ENCODE assay signal across 9 mouse cellular contexts in the genomic region with DNA sequence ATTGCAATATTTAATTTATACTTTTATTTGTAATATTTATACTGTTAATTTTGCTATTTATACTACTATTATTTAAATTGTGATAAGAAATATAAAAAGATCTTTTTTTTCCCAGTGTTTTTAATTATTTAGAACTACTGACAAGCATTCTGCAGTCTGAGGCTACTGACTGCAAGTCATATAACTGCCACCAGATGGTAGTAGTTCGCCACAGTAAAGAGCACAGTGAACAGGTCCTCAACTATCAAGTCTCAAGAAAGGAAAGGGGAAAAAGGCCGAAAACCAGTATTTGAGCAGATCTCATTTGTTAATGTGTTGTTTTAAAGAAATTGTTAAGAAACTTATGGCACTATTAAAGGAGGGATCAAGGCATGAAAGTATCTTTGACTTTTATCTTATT.
DNase-seq lines count a peak whose midpoint lies in the region; ATAC-seq and TF ChIP-seq lines count a peak whose summit lies in the region.
"Had no signal": no experiment of that assay in that cellular context is flagged by ENCODE, and none has a peak within 500 bp of the region (broad histone marks: within the 10 kb centered on the region; RNA-seq: fewer than 3 reads in every experiment).

No protein-coding gene starts in this region.

- H3K27me3 ChIP-seq in heart, adult 2 months (ENCODE audit: control insufficient read depth, insufficient read depth, low read length) = no peaks in the 10 kb centered on the region
- H3K27me3 ChIP-seq in heart, embryonic 11.5 days (ENCODE audit: control insufficient read depth, insufficient read depth, low read length) = no peaks in the 10 kb centered on the region
- no peaks in the 10 kb centered on the region for H3K27me3 ChIP-seq in limb, embryonic 13.5 days
- H3K27me3 ChIP-seq: limb, embryonic 15.5 days had no signal

- H3K4me1 ChIP-seq in heart, adult 2 months (ENCODE audit: control insufficient read depth, insufficient read depth, low read length) = no peaks in the 10 kb centered on the region
- no peaks in the 10 kb centered on the region for H3K4me1 ChIP-seq in heart, embryonic 11.5 days (ENCODE audit: control insufficient read depth, insufficient read depth, low read length)
- H3K4me1 ChIP-seq in ES-E14 (ENCODE audit: control insufficient read depth in 2 of 2, insufficient read depth in 2 of 2, low read length in 2 of 2, poor library complexity in 1 of 2) = no peaks in the 10 kb centered on the region
- no peaks in the 10 kb centered on the region for H3K4me1 ChIP-seq in limb, embryonic 13.5 days
- H3K4me1 ChIP-seq: limb, embryonic 15.5 days had no signal

- TF ChIP-seq EP300 in heart, adult 2 months (IDR thresholded peaks at IDR 0.05; ENCODE audit: insufficient read depth, low read depth, low read length) = no peak

- peak; percentile 78 for TF ChIP-seq CTCF in heart, adult 2 months (IDR thresholded peaks at IDR 0.05)

- in situ Hi-C loops in ES-E14 (cut with MboI; ENCODE audit: low sequenced_read_pairs in 2 of 2, unreplicated experiment in 2 of 2) = no loop called here

- no peak for ATAC-seq in heart, embryonic 11.5 days (replicated peaks; ENCODE audit: insufficient number of reproducible peaks, low FRiP score, low TSS enrichment)
- ATAC-seq in limb, embryonic 13.5 days (ENCODE audit: low FRiP score, low read depth) = peak; percentile 72; the same call in 1 of the 2 replicates

- H3K27ac ChIP-seq in heart, adult 2 months = no peak overlapping the region
- H3K27ac ChIP-seq in heart, embryonic 11.5 days (ENCODE audit: low read depth, low read length) = no peak overlapping the region
- no peak overlapping the region for H3K27ac ChIP-seq in ES-E14 (ENCODE audit: insufficient read depth, low read depth, low read length, poor library complexity, severe bottlenecking)
- no peak overlapping the region for H3K27ac ChIP-seq in limb, embryonic 13.5 days
- H3K27ac ChIP-seq: limb, embryonic 15.5 days had no signal

- H3K4me3 ChIP-seq in heart, adult 2 months = no peak overlapping the region
- no peak overlapping the region for H3K4me3 ChIP-seq in heart, embryonic 11.5 days (ENCODE audit: low read depth, low read length)
- H3K4me3 ChIP-seq in ES-E14 (ENCODE audit: insufficient read depth in 1 of 2, low read depth in 1 of 2, low read length in 2 of 2, poor library complexity in 1 of 2, severe bottlenecking in 1 of 2) = no peak overlapping the region
- H3K4me3 ChIP-seq in limb, embryonic 13.5 days = no peak overlapping the region
- H3K4me3 ChIP-seq: limb, embryonic 15.5 days had no signal

- H3K9ac ChIP-seq in heart, adult 2 months (ENCODE audit: low read depth, low read length) = no peak overlapping the region
- H3K9ac ChIP-seq in heart, embryonic 11.5 days (ENCODE audit: low read depth, low read length) = no peak overlapping the region
- H3K9ac ChIP-seq in ES-E14 (ENCODE audit: insufficient read depth, low read depth, low read length, poor library complexity, severe bottlenecking) = no peak overlapping the region
- H3K9ac ChIP-seq in limb, embryonic 13.5 days = no peak overlapping the region
- H3K9ac ChIP-seq: limb, embryonic 15.5 days had no signal

- H3K79me2 ChIP-seq in heart, adult 2 months (replicated peaks; ENCODE audit: control insufficient read depth, insufficient read depth, low read length) = no peaks in the 10 kb centered on the region

- WGBS in heart, adult 2 months = 15% methylated on average over 2 of the region's 2 CpGs
- 23% methylated on average over 2 of the region's 2 CpGs for whole genome bisulfite sequencing in heart, embryonic 11.5 days (ENCODE audit: insufficient replicate concordance)
- 18% methylated on average over 2 of the region's 2 CpGs for WGBS in limb, embryonic 13.5 days

- no peaks in the 10 kb centered on the region for H3K36me3 ChIP-seq in heart, adult 2 months (ENCODE audit: control insufficient read depth, insufficient read depth, low read length)
- no peaks in the 10 kb centered on the region for H3K36me3 ChIP-seq in heart, embryonic 11.5 days (ENCODE audit: control insufficient read depth, insufficient read depth, low read length)
- no peaks in the 10 kb centered on the region for H3K36me3 ChIP-seq in ES-E14 (ENCODE audit: control insufficient read depth, insufficient read depth, low read length, poor library complexity, severe bottlenecking)
- no peaks in the 10 kb centered on the region for H3K36me3 ChIP-seq in limb, embryonic 13.5 days
- H3K36me3 ChIP-seq: limb, embryonic 15.5 days had no signal

- intact Hi-C loops in heart, adult 2 months (cut with DNase I) = no loop called here

- H3K4me2 ChIP-seq in heart, embryonic 11.5 days = no peak overlapping the region
- H3K4me2 ChIP-seq in limb, embryonic 13.5 days (replicated peaks) = no peak overlapping the region
- H3K4me2 ChIP-seq: limb, embryonic 15.5 days had no signal

- H3K9me3 ChIP-seq in heart, embryonic 11.5 days (replicated peaks; ENCODE audit: control insufficient read depth, low read length) = no peaks in the 10 kb centered on the region
- no peaks in the 10 kb centered on the region for H3K9me3 ChIP-seq in ES-E14 (ENCODE audit: control insufficient read depth, insufficient read depth, low read depth, low read length)
- H3K9me3 ChIP-seq in limb, embryonic 13.5 days = no peaks in the 10 kb centered on the region
- H3K9me3 ChIP-seq: limb, embryonic 15.5 days had no signal

- TF ChIP-seq POLR2A in heart, adult 2 months (IDR thresholded peaks at IDR 0.05; ENCODE audit: insufficient read depth, low read depth, low read length) = no peak

- no peak for DNase-seq in heart, adult 2 months
- DNase-seq in ES-E14 (ENCODE audit: low read depth, low spot score) = peak; percentile 36
- peak; percentile 66 for DNase-seq in embryo, embryonic 11 days
- DNase-seq in induced T-regulatory cell, adult 2 months (ENCODE audit: low read depth) = peak; percentile 4
- DNase-seq in right cerebral cortex, postnatal 14 days = peak; percentile 14
- DNase-seq in thymus, postnatal 36 days = no peak

TF ChIP-seq in ES-E14, 5 proteins besides CTCF, POLR2A, EP300 and RAD21:
- no peak for TF ChIP-seq ZNF384 (IDR thresholded peaks at IDR 0.05; ENCODE audit: low read depth, low read length)
- peak; percentile 71 for TF ChIP-seq ZC3H11A (IDR thresholded peaks at IDR 0.05; ENCODE audit: borderline replicate concordance, low read depth, low read length)

Comparison
In these comparisons a context has a peak if more than half of its experiments do, and no peak if none do; other contexts are left out.
1. DNase-seq: peak in ES-E14 (single experiment), embryo, embryonic 11 days (single experiment), induced T-regulatory cell, adult 2 months (single experiment) and right cerebral cortex, postnatal 14 days (single experiment); none in heart, adult 2 months (0 of 2) and thymus, postnatal 36 days (0 of 2).